Mouse (Mus musculus): ENCODE data around the gene Zmynd19. TPM values are rescaled to one million over a fixed set of nuclear protein-coding genes. Genes with fewer than 3 reads are reported as not detected.

Gene Zmynd19
- polyA plus RNA-seq, 1 experiment from 2014 or later: 15.2 TPM

GRCm38 (mm10) chr2:24996471-24996870, 46.9 kb downstream of the Zmynd19 start:
- Histone ChIP-seq H3K4me3 (ENCODE audit: low read length) (no peak overlapping the region), H3K4me2 (replicated peaks; ENCODE audit: low read depth, low read length) (no peak overlapping the region), H3K27ac (ENCODE audit: low read depth, low read length) (no peak overlapping the region), H3K9me3 (ENCODE audit: control insufficient read depth, low read length) (no peaks in the 10 kb centered on the region), H3K9ac (ENCODE audit: low read depth, low read length) (no peak overlapping the region), H3K4me1 (ENCODE audit: control insufficient read depth, insufficient read depth, low read length) (no peaks in the 10 kb centered on the region), H3K27me3 (ENCODE audit: control insufficient read depth, insufficient read depth, low read length) (no peaks in the 10 kb centered on the region), H3K36me3 (ENCODE audit: control insufficient read depth, insufficient read depth, low read length) (no peaks in the 10 kb centered on the region)
- ATAC-seq (ENCODE audit: low FRiP score, low TSS enrichment): no peak
- 89% methylated on average over 2 of the region's 2 CpGs for WGBS

DNA sequence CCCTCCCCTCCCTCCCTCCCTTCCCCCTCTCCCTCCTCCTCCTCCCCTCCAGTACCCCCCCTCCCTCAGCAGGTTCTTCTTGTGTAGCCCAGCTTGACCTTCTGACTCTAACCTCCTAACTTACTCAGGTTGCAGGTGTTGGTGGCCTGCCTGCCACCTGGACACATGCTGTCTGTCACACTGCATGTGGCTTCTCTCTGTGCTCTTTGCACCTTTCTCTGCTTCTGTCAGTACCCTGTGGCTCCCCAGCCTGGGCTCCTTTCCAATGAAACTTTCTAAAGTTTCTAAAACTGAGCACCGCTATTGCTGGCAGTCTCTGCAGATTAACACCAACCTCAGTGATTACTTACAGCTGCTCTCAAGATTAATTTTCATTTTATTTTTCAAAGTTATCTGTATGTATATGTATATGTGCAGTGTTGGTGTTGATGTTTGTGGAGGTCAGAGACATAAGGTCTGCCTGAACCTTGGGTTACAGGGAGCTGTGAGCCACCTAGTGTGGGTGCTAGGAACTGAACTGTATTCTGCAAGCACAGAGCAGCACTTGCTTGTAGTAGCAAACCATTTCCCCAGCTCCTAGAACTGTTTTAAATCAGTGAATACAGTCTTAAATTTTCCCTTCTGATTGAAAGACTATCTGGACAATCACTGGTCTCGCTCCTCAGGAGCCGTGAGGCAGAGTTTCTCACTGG, 51.1 kb downstream of the Zmynd19 start:
- H3K27me3 ChIP-seq (ENCODE audit: control insufficient read depth, insufficient read depth, low read length): no peaks in the 10 kb centered on the region
- no peaks in the 10 kb centered on the region for H3K9me3 ChIP-seq (ENCODE audit: control insufficient read depth, low read length)
- H3K4me3 ChIP-seq (ENCODE audit: low read length): no peak overlapping the region
- H3K4me2 ChIP-seq (replicated peaks; ENCODE audit: low read depth, low read length): no peak overlapping the region
- no peak for ATAC-seq (ENCODE audit: low FRiP score, low TSS enrichment)
- 79% methylated on average over 3 of the region's 3 CpGs for WGBS
- no peaks in the 10 kb centered on the region for H3K4me1 ChIP-seq (ENCODE audit: control insufficient read depth, insufficient read depth, low read length)
- no peak overlapping the region for H3K9ac ChIP-seq (ENCODE audit: low read depth, low read length)
- H3K36me3 ChIP-seq (ENCODE audit: control insufficient read depth, insufficient read depth, low read length): no peaks in the 10 kb centered on the region
- no peak overlapping the region for H3K27ac ChIP-seq (ENCODE audit: low read depth, low read length)

- Histone ChIP-seq H3K27ac (ENCODE audit: low read depth, low read length) (no peak overlapping the region), H3K4me2 (replicated peaks; ENCODE audit: low read depth, low read length) (no peak overlapping the region), H3K4me3 (ENCODE audit: low read length) (no peak overlapping the region), H3K4me1 (ENCODE audit: control insufficient read depth, insufficient read depth, low read length) (no peaks in the 10 kb centered on the region), H3K27me3 (ENCODE audit: control insufficient read depth, insufficient read depth, low read length) (no peaks in the 10 kb centered on the region), H3K9ac (ENCODE audit: low read depth, low read length) (no peak overlapping the region), H3K36me3 (ENCODE audit: control insufficient read depth, insufficient read depth, low read length) (no peaks in the 10 kb centered on the region), H3K9me3 (ENCODE audit: control insufficient read depth, low read length) (no peaks in the 10 kb centered on the region)
- 88% methylated on average over 9 of the region's 9 CpGs for WGBS
- ATAC-seq (ENCODE audit: low FRiP score, low TSS enrichment): no peak
Observed at GRCm38 (mm10) chr2:25003946-25004786, 54.6 kb downstream of the Zmynd19 start.

- Histone ChIP-seq H3K4me2 (replicated peaks; ENCODE audit: low read depth, low read length) (no peak overlapping the region), H3K9me3 (ENCODE audit: control insufficient read depth, low read length) (no peaks in the 10 kb centered on the region), H3K27me3 (ENCODE audit: control insufficient read depth, insufficient read depth, low read length) (no peaks in the 10 kb centered on the region), H3K36me3 (ENCODE audit: control insufficient read depth, insufficient read depth, low read length) (no peaks in the 10 kb centered on the region), H3K9ac (ENCODE audit: low read depth, low read length) (no peak overlapping the region), H3K27ac (ENCODE audit: low read depth, low read length) (no peak overlapping the region), H3K4me3 (ENCODE audit: low read length) (no peak overlapping the region), H3K4me1 (ENCODE audit: control insufficient read depth, insufficient read depth, low read length) (no peaks in the 10 kb centered on the region)
- no peak for ATAC-seq (ENCODE audit: low FRiP score, low TSS enrichment)
- WGBS: 82% methylated on average over 1 of the region's 1 CpGs
Observed at GRCm38 (mm10) chr2:25006767-25007166, 57.2 kb downstream of the Zmynd19 start.

- H3K36me3 ChIP-seq (ENCODE audit: control insufficient read depth, insufficient read depth, low read length): no peaks in the 10 kb centered on the region
- H3K4me2 ChIP-seq (replicated peaks; ENCODE audit: low read depth, low read length): no peak overlapping the region
- H3K4me3 ChIP-seq (ENCODE audit: low read length): no peak overlapping the region
- no peak for ATAC-seq (ENCODE audit: low FRiP score, low TSS enrichment)
- H3K27ac ChIP-seq (ENCODE audit: low read depth, low read length): no peak overlapping the region
- H3K9me3 ChIP-seq (ENCODE audit: control insufficient read depth, low read length): no peaks in the 10 kb centered on the region
- no peaks in the 10 kb centered on the region for H3K4me1 ChIP-seq (ENCODE audit: control insufficient read depth, insufficient read depth, low read length)
- no peak overlapping the region for H3K9ac ChIP-seq (ENCODE audit: low read depth, low read length)
- H3K27me3 ChIP-seq (ENCODE audit: control insufficient read depth, insufficient read depth, low read length): no peaks in the 10 kb centered on the region
Observed at GRCm38 (mm10) chr2:25008250-25008649, 58.7 kb downstream of the Zmynd19 start.

Small RNAs within 50 kb of the gene (microRNA-seq; reads per million reads assigned to microRNA genes)
- not detected for gene Gm22875

Other genes starting within 250 kb of the Zmynd19 start
- 0.39 and 1.4 TPM in 2 replicates for gene Cacna1b, start 186.6 kb upstream of the Zmynd19 start, polyA plus RNA-seq (2014; fragmentation: Nextera tagmentation; extraction: Ambion mirVana)
- 61.3 and 101 TPM in 2 replicates for gene Ehmt1, start 30.2 kb upstream of the Zmynd19 start, polyA plus RNA-seq (2014; fragmentation: Nextera tagmentation; extraction: Ambion mirVana)
- gene Arrdc1, start 14.5 kb upstream of the Zmynd19 start, polyA plus RNA-seq (2014; fragmentation: Nextera tagmentation; extraction: Ambion mirVana): 35.7 and 40.3 TPM in 2 replicates
- gene Dph7, start 12.6 kb downstream of the Zmynd19 start, polyA plus RNA-seq (2014; fragmentation: Nextera tagmentation; extraction: Ambion mirVana): 26.4 and 30.2 TPM in 2 replicates
- gene Mrpl41, start 25.3 kb downstream of the Zmynd19 start, polyA plus RNA-seq (2014; fragmentation: Nextera tagmentation; extraction: Ambion mirVana): 132 and 152 TPM in 2 replicates
- 6.0 and 7.5 TPM in 2 replicates for gene Pnpla7, start 26.2 kb downstream of the Zmynd19 start, polyA plus RNA-seq (2014; fragmentation: Nextera tagmentation; extraction: Ambion mirVana)
- gene Nsmf, start 104.6 kb downstream of the Zmynd19 start, polyA plus RNA-seq (2014; fragmentation: Nextera tagmentation; extraction: Ambion mirVana): 57.4 and 67.7 TPM in 2 replicates
- 1.3 and 3.0 TPM in 2 replicates for gene Entpd8, start 130.5 kb downstream of the Zmynd19 start, polyA plus RNA-seq (2014; fragmentation: Nextera tagmentation; extraction: Ambion mirVana)
- gene Noxa1, start 145.4 kb downstream of the Zmynd19 start, polyA plus RNA-seq (2014; fragmentation: Nextera tagmentation; extraction: Ambion mirVana): 0.36 and 0.53 TPM in 2 replicates
- 8.7 and 21.0 TPM in 2 replicates for gene Nrarp, start 231.0 kb downstream of the Zmynd19 start, polyA plus RNA-seq (2014; fragmentation: Nextera tagmentation; extraction: Ambion mirVana)
- gene Tor4a, start 247.1 kb downstream of the Zmynd19 start, polyA plus RNA-seq (2014; fragmentation: Nextera tagmentation; extraction: Ambion mirVana): 6.8 and 11.3 TPM in 2 replicates